Comparison of ENCODE assay signal across 8 mouse cellular contexts in genomic region chr4:98321371-98322111, GRCm38 (mm10).
DNase-seq lines count a peak whose midpoint lies in the region; ATAC-seq and TF ChIP-seq lines count a peak whose summit lies in the region.

No protein-coding gene starts in this region.

- H3K4me1 ChIP-seq in E14TG2a.4 (replicated peaks; ENCODE audit: low read depth, low read length): peaks cover 9% of the 10 kb centered on the region
- peaks cover 6% of the 10 kb centered on the region; the same call in 1 of the 2 replicates for H3K4me1 ChIP-seq in brown adipose tissue, adult 24 weeks (ENCODE audit: control insufficient read depth, insufficient read depth, insufficient read length, low read length)
- H3K4me1 ChIP-seq in forebrain, embryonic 12.5 days: peaks cover 14% of the 10 kb centered on the region
- peaks cover 5 to 14% of the 10 kb centered on the region in 2 experiments for H3K4me1 ChIP-seq in heart, embryonic 14.5 days (ENCODE audit: control insufficient read depth in 2 of 2, insufficient read depth in 2 of 2, low read length in 2 of 2)
- peaks cover 14% of the 10 kb centered on the region for H3K4me1 ChIP-seq in kidney, embryonic 15.5 days
- H3K4me1 ChIP-seq in liver, embryonic 15.5 days (replicated peaks): no peaks in the 10 kb centered on the region; the same call in 1 of the 2 replicates
- peaks cover 6% of the 10 kb centered on the region; the same call in 1 of the 2 replicates for H3K4me1 ChIP-seq in neural tube, embryonic 11.5 days (ENCODE audit: control insufficient read depth, insufficient read depth, low read length)

- peak overlapping the region; percentile 69 for H3K9ac ChIP-seq in forebrain, embryonic 12.5 days
- peak overlapping the region; percentile 80 for H3K9ac ChIP-seq in heart, embryonic 14.5 days (ENCODE audit: low read length)
- H3K9ac ChIP-seq in kidney, embryonic 15.5 days: peak overlapping the region; percentile 55
- no peak overlapping the region for H3K9ac ChIP-seq in liver, embryonic 15.5 days
- H3K9ac ChIP-seq in neural tube, embryonic 11.5 days (ENCODE audit: low read length): peak overlapping the region; percentile 53

- no peaks in the 10 kb centered on the region for H3K9me3 ChIP-seq in E14TG2a.4 (ENCODE audit: low read length)
- H3K9me3 ChIP-seq in forebrain, embryonic 12.5 days: 0 out of 2 replicates have a peak, but pooled peaks cover 6% of the 10 kb centered on the region
- H3K9me3 ChIP-seq in heart, embryonic 14.5 days (ENCODE audit: control insufficient read depth, low read length): no peaks in the 10 kb centered on the region
- no peaks in the 10 kb centered on the region for H3K9me3 ChIP-seq in kidney, embryonic 15.5 days (replicated peaks)
- no peaks in the 10 kb centered on the region for H3K9me3 ChIP-seq in liver, embryonic 15.5 days (replicated peaks)
- no peaks in the 10 kb centered on the region for H3K9me3 ChIP-seq in neural tube, embryonic 11.5 days (ENCODE audit: control insufficient read depth, low read length)

- WGBS in forebrain, embryonic 12.5 days: 2% methylated on average over 18 of the region's 18 CpGs
- 5% methylated on average over 18 of the region's 18 CpGs for WGBS in heart, embryonic 14.5 days
- WGBS in kidney, embryonic 15.5 days: 3% methylated on average over 18 of the region's 18 CpGs
- WGBS in liver, embryonic 15.5 days (ENCODE audit: insufficient replicate concordance): 5% methylated on average over 18 of the region's 18 CpGs
- WGBS in neural tube, embryonic 11.5 days: 2% methylated on average over 18 of the region's 18 CpGs

- peaks cover 19% of the 10 kb centered on the region for H3K27me3 ChIP-seq in E14TG2a.4 (ENCODE audit: insufficient read depth, low read length)
- no peaks in the 10 kb centered on the region for H3K27me3 ChIP-seq in forebrain, embryonic 12.5 days
- no peaks in the 10 kb centered on the region for H3K27me3 ChIP-seq in heart, embryonic 14.5 days (ENCODE audit: control insufficient read depth, insufficient read depth, low read length)
- H3K27me3 ChIP-seq in kidney, embryonic 15.5 days: no peaks in the 10 kb centered on the region
- peaks cover 41% of the 10 kb centered on the region for H3K27me3 ChIP-seq in liver, embryonic 15.5 days
- H3K27me3 ChIP-seq in neural tube, embryonic 11.5 days (ENCODE audit: control insufficient read depth, insufficient read depth, low read length): no peaks in the 10 kb centered on the region

- no peak for TF ChIP-seq CTCF in E14TG2a.4 (conservative IDR thresholded peaks at IDR 0.05; ENCODE audit: low read length)

- H3K36me3 ChIP-seq in E14TG2a.4 (ENCODE audit: insufficient read depth, low read length): no peaks in the 10 kb centered on the region
- H3K36me3 ChIP-seq in forebrain, embryonic 12.5 days (replicated peaks): no peaks in the 10 kb centered on the region
- H3K36me3 ChIP-seq in heart, embryonic 14.5 days (ENCODE audit: control insufficient read depth, insufficient read depth, low read length): no peaks in the 10 kb centered on the region
- no peaks in the 10 kb centered on the region for H3K36me3 ChIP-seq in kidney, embryonic 15.5 days
- no peaks in the 10 kb centered on the region for H3K36me3 ChIP-seq in liver, embryonic 15.5 days (replicated peaks)
- no peaks in the 10 kb centered on the region for H3K36me3 ChIP-seq in neural tube, embryonic 11.5 days (ENCODE audit: control insufficient read depth, insufficient read depth, low read length)

- H3K27ac ChIP-seq in brown adipose tissue, adult 24 weeks (replicated peaks; ENCODE audit: low read depth, low read length): peak overlapping the region; percentile 72
- H3K27ac ChIP-seq in forebrain, embryonic 12.5 days: peak overlapping the region; percentile 87
- peak overlapping the region; percentile 73 to 83 for H3K27ac ChIP-seq in heart, embryonic 14.5 days (replicated peaks in 1 of 2; ENCODE audit: control insufficient read depth in 1 of 2, insufficient read depth in 1 of 2, low read depth in 2 of 2, low read length in 2 of 2)
- H3K27ac ChIP-seq in kidney, embryonic 15.5 days: peak overlapping the region; percentile 82
- no peak overlapping the region for H3K27ac ChIP-seq in liver, embryonic 15.5 days (replicated peaks)
- peak overlapping the region; percentile 63 for H3K27ac ChIP-seq in neural tube, embryonic 11.5 days (ENCODE audit: low read depth, low read length)

- peak; percentile 76 for ATAC-seq in forebrain, embryonic 12.5 days (ENCODE audit: low FRiP score)
- peak; percentile 52; the same call in 1 of the 2 replicates for ATAC-seq in heart, embryonic 14.5 days (ENCODE audit: insufficient number of reproducible peaks, insufficient read depth, low FRiP score, low read depth)
- ATAC-seq in kidney, embryonic 15.5 days (replicated peaks; ENCODE audit: low FRiP score): peak; percentile 82
- ATAC-seq in liver, embryonic 15.5 days (ENCODE audit: insufficient read depth): no peak
- ATAC-seq in neural tube, embryonic 11.5 days (ENCODE audit: insufficient read depth, low FRiP score, low TSS enrichment): peak; percentile 78

- H3K4me2 ChIP-seq in forebrain, embryonic 12.5 days: peak overlapping the region; percentile 65
- H3K4me2 ChIP-seq in heart, embryonic 14.5 days (ENCODE audit: low read length): peak overlapping the region; percentile 94
- H3K4me2 ChIP-seq in kidney, embryonic 15.5 days: peak overlapping the region; percentile 81
- peak overlapping the region; percentile 68 for H3K4me2 ChIP-seq in liver, embryonic 15.5 days
- H3K4me2 ChIP-seq in neural tube, embryonic 11.5 days (ENCODE audit: low read depth): peak overlapping the region; percentile 57

- DNase-seq in neural tube, embryonic 11.5 days (ENCODE audit: low spot score): peak; percentile 70
- peak; percentile 33 for DNase-seq in thymus, postnatal 14 days

- peak overlapping the region; percentile 60 for H3K4me3 ChIP-seq in E14TG2a.4 (replicated peaks; ENCODE audit: low read length)
- H3K4me3 ChIP-seq in brown adipose tissue, adult 24 weeks (ENCODE audit: insufficient read depth, low read depth, low read length): peak overlapping the region; percentile 47
- H3K4me3 ChIP-seq in forebrain, embryonic 12.5 days (replicated peaks): peak overlapping the region; percentile 33
- peak overlapping the region; percentile 43 to 51 for H3K4me3 ChIP-seq in heart, embryonic 14.5 days (ENCODE audit: control insufficient read depth in 1 of 2, insufficient read depth in 1 of 2, low read depth in 1 of 2, low read length in 2 of 2)
- H3K4me3 ChIP-seq in kidney, embryonic 15.5 days (replicated peaks): peak overlapping the region; percentile 50
- peak overlapping the region; percentile 46 for H3K4me3 ChIP-seq in liver, embryonic 15.5 days (replicated peaks)
- peak overlapping the region; percentile 26 for H3K4me3 ChIP-seq in neural tube, embryonic 11.5 days (ENCODE audit: low read depth, low read length)
